Mouse (Mus musculus) MEL (cell line): Measurements from ENCODE around the gene Brca2.

Source experiments
- EP300 ChIP-seq, 2 experiments: IDR thresholded peaks; 2 replicates each; pipeline ENCODE4 v1.6.1; 2011; ENCODE audit warnings: improper control_type of control experiment in 2 of 2, low read length in 2 of 2, low read depth in 1 of 2, mild to moderate bottlenecking in 1 of 2
- POLR2A ChIP-seq, 2 experiments: IDR thresholded peaks; 2 replicates each; pipeline ENCODE4 v1.6.1; 2011 to 2012; ENCODE audit warnings: low read length in 2 of 2, mild to moderate bottlenecking in 2 of 2, control low read depth in 1 of 2, improper control_type of control experiment in 1 of 2, low read depth in 1 of 2, moderate library complexity in 1 of 2; ENCODE audit not compliant: control insufficient read depth in 1 of 2, insufficient read depth in 1 of 2, poor library complexity in 1 of 2

- TF ChIP-seq POLR2A (IDR thresholded peaks at IDR 0.05; ENCODE audit: control insufficient read depth in 1 of 2, insufficient read depth in 1 of 2, low read depth in 1 of 2, low read length in 2 of 2, poor library complexity in 1 of 2) (no peak), EP300 (IDR thresholded peaks at IDR 0.05; ENCODE audit: low read depth in 1 of 2, low read length in 2 of 2) (no peak)
These were observed 83.7 kb downstream of the Brca2 start for GRCm38 (mm10) chr5:150606131-150606530.
